Mouse (Mus musculus) brain, embryonic 14.5 days (tissue): ENCODE measurements around the gene Gadd45b.

ENCODE experiments used
- CTCF ChIP-seq: fragments of 200-500 bp; IDR thresholded peaks from 2 replicates; pipeline ENCODE4 v1.5.1; 2012; ENCODE audit warnings: inconsistent platforms, mild to moderate bottlenecking, moderate library complexity, borderline replicate concordance; ENCODE audit not compliant: insufficient read depth, insufficient read length; ENCODE audit errors: extremely low read depth
- POLR2A ChIP-seq: fragments of 200-500 bp; IDR thresholded peaks from 2 replicates; pipeline ENCODE4 v1.6.1; 2012; ENCODE audit warnings: mild to moderate bottlenecking, inconsistent platforms, borderline replicate concordance; ENCODE audit not compliant: poor library complexity, insufficient read depth, insufficient read length, severe bottlenecking; ENCODE audit errors: extremely low read depth

- TF ChIP-seq POLR2A, result no peak
- TF ChIP-seq CTCF, result no peak
Measured at GRCm38 (mm10) chr10:80970159-80970558, 40.3 kb downstream of the Gadd45b start.
